Mouse (Mus musculus) MEL (cell line): ENCODE measurements around the gene Fyb. TPM values are rescaled to one million over a fixed set of nuclear protein-coding genes. Genes with fewer than 3 reads are reported as not detected.

Experiments used
- DNase-seq: peaks from one replicate; pipeline ENCODE4 v3.0.0; 2011; ENCODE audit warnings: low read depth, low spot score
- H3K27ac ChIP-seq: 2 replicates; pipeline ENCODE4 v1.5.1; 2012; ENCODE audit warnings: low read depth, mild to moderate bottlenecking, control low read depth, low read length, moderate library complexity; ENCODE audit not compliant: control insufficient read depth
- H3K27me3 ChIP-seq, 2 experiments: fragments of 150-350 bp in 1 of 2; sonication (generic) in 1 of 2; 2 replicates each; pipeline ENCODE4 v1.6.1; 2012; ENCODE audit warnings: low read length in 2 of 2, mild to moderate bottlenecking in 2 of 2, improper control_type of control experiment in 1 of 2, moderate library complexity in 1 of 2; ENCODE audit not compliant: insufficient read depth in 2 of 2, control insufficient read depth in 1 of 2
- H3K36me3 ChIP-seq, 2 experiments: 2 replicates each; pipeline ENCODE4 v1.6.1; 2012 to 2014; ENCODE audit warnings: low read length in 2 of 2, improper control_type of control experiment in 1 of 2, inconsistent platforms in 1 of 2, mild to moderate bottlenecking in 1 of 2; ENCODE audit not compliant: insufficient read depth in 2 of 2, control insufficient read depth in 1 of 2
- H3K4me1 ChIP-seq, 2 experiments: fragments of 150-350 bp in 1 of 2; sonication (generic) in 1 of 2; 2 replicates each; pipeline ENCODE4 v1.6.1; 2012; ENCODE audit warnings: low read length in 2 of 2, improper control_type of control experiment in 1 of 2, mild to moderate bottlenecking in 1 of 2; ENCODE audit not compliant: insufficient read depth in 2 of 2, control insufficient read depth in 1 of 2
- H3K4me3 ChIP-seq, 2 experiments: fragments of 150-350 bp in 1 of 2; sonication (generic) in 1 of 2; 2 replicates each; pipeline ENCODE4 v1.5.1; 2012; ENCODE audit warnings: low read depth in 2 of 2, low read length in 2 of 2, mild to moderate bottlenecking in 2 of 2, moderate library complexity in 2 of 2, control low read depth in 1 of 2, improper control_type of control experiment in 1 of 2; ENCODE audit not compliant: control insufficient read depth in 1 of 2, insufficient read depth in 1 of 2
- H3K79me2 ChIP-seq: 2 replicates; pipeline ENCODE4 v1.6.1; 2012; ENCODE audit warnings: mild to moderate bottlenecking, low read length, moderate library complexity; ENCODE audit not compliant: control insufficient read depth, poor library complexity, insufficient read depth
- H3K9ac ChIP-seq: 2 replicates; pipeline ENCODE4 v1.6.1; 2012; ENCODE audit warnings: low read depth, mild to moderate bottlenecking, control low read depth, low read length, moderate library complexity; ENCODE audit not compliant: control insufficient read depth, poor library complexity, severe bottlenecking
- H3K9me3 ChIP-seq: fragments of 150-350 bp; sonication (generic); replicated peaks from 2 replicates; pipeline ENCODE4 v1.6.1; 2012; ENCODE audit warnings: mild to moderate bottlenecking, low read length, improper control_type of control experiment, moderate library complexity; ENCODE audit not compliant: insufficient read depth
- BHLHE40 ChIP-seq: IDR thresholded peaks from 2 replicates; pipeline ENCODE4 v1.6.1; 2012; ENCODE audit warnings: low read depth, mild to moderate bottlenecking, inconsistent platforms, low read length, improper control_type of control experiment, borderline replicate concordance
- CHD2 ChIP-seq: IDR thresholded peaks from 2 replicates; pipeline ENCODE4 v1.6.1; 2011; ENCODE audit warnings: low read length, improper control_type of control experiment
- CTCF ChIP-seq, 3 experiments: IDR thresholded peaks in 2 of 3; conservative IDR thresholded peaks in 1 of 3; 2 replicates each; pipeline ENCODE4 v1.5.1; 2011 to 2012; ENCODE audit warnings: low read length in 3 of 3, low read depth in 2 of 3, mild to moderate bottlenecking in 2 of 3, improper control_type of control experiment in 1 of 3, inconsistent platforms in 1 of 3, mixed read lengths in 1 of 3, moderate library complexity in 1 of 3; ENCODE audit not compliant: control insufficient read depth in 1 of 3, insufficient read depth in 1 of 3, poor library complexity in 1 of 3, severe bottlenecking in 1 of 3
- EP300 ChIP-seq, 2 experiments: IDR thresholded peaks; 2 replicates each; pipeline ENCODE4 v1.6.1; 2011; ENCODE audit warnings: improper control_type of control experiment in 2 of 2, low read length in 2 of 2, low read depth in 1 of 2, mild to moderate bottlenecking in 1 of 2
- ETS1 ChIP-seq: IDR thresholded peaks from 2 replicates; pipeline ENCODE4 v1.6.1; 2012; ENCODE audit warnings: low read depth, mild to moderate bottlenecking, inconsistent platforms, low read length, improper control_type of control experiment, moderate library complexity
- GABPA ChIP-seq: IDR thresholded peaks from 2 replicates; pipeline ENCODE4 v1.6.1; 2012; ENCODE audit warnings: low read depth, mild to moderate bottlenecking, inconsistent platforms, low read length, improper control_type of control experiment, moderate library complexity
- GATA1 ChIP-seq: IDR thresholded peaks from 2 replicates; pipeline ENCODE4 v1.6.1; 2011; ENCODE audit warnings: low read depth, low read length, improper control_type of control experiment
- HCFC1 ChIP-seq: IDR thresholded peaks from 2 replicates; pipeline ENCODE4 v1.6.1; 2012; ENCODE audit warnings: low read depth, mild to moderate bottlenecking, inconsistent platforms, low read length, improper control_type of control experiment, moderate library complexity
- MAFK ChIP-seq: IDR thresholded peaks from 2 replicates; pipeline ENCODE4 v1.6.1; 2011; ENCODE audit warnings: low read depth, mild to moderate bottlenecking, low read length, improper control_type of control experiment, borderline replicate concordance
- MAX ChIP-seq: IDR thresholded peaks from 2 replicates; pipeline ENCODE4 v1.6.1; 2011; ENCODE audit warnings: low read length, improper control_type of control experiment
- POLR2A ChIP-seq, 2 experiments: IDR thresholded peaks; 2 replicates each; pipeline ENCODE4 v1.6.1; 2011 to 2012; ENCODE audit warnings: low read length in 2 of 2, mild to moderate bottlenecking in 2 of 2, control low read depth in 1 of 2, improper control_type of control experiment in 1 of 2, low read depth in 1 of 2, moderate library complexity in 1 of 2; ENCODE audit not compliant: control insufficient read depth in 1 of 2, insufficient read depth in 1 of 2, poor library complexity in 1 of 2
- POLR2AphosphoS2 ChIP-seq: IDR thresholded peaks from 2 replicates; pipeline ENCODE4 v1.6.1; 2011; ENCODE audit warnings: low read length, improper control_type of control experiment
- POLR2AphosphoS5 ChIP-seq: IDR thresholded peaks from 2 replicates; pipeline ENCODE4 v1.6.1; 2012; ENCODE audit warnings: low read depth, borderline replicate concordance, mild to moderate bottlenecking, inconsistent platforms, low read length, moderate library complexity, mixed read lengths
- RCOR1 ChIP-seq: IDR thresholded peaks from 2 replicates; pipeline ENCODE4 v1.6.1; 2012; ENCODE audit warnings: low read depth, mild to moderate bottlenecking, inconsistent platforms, low read length, improper control_type of control experiment
- SIN3A ChIP-seq: IDR thresholded peaks from 2 replicates; pipeline ENCODE4 v1.6.1; 2012; ENCODE audit warnings: low read length, improper control_type of control experiment, inconsistent platforms
- TAL1 ChIP-seq: IDR thresholded peaks from 2 replicates; pipeline ENCODE4 v1.6.1; 2012; ENCODE audit warnings: mild to moderate bottlenecking, inconsistent platforms, low read length, moderate library complexity, mixed read lengths
- TBP ChIP-seq: IDR thresholded peaks from 2 replicates; pipeline ENCODE4 v1.8.0; 2011; ENCODE audit warnings: low read depth, low read length, improper control_type of control experiment
- TCF12 ChIP-seq: IDR thresholded peaks from 2 replicates; pipeline ENCODE4 v1.6.1; 2014; ENCODE audit warnings: low read depth, mild to moderate bottlenecking, inconsistent platforms, low read length, improper control_type of control experiment, moderate library complexity
- USF1 ChIP-seq: IDR thresholded peaks from 2 replicates; pipeline ENCODE4 v1.6.1; 2014; ENCODE audit warnings: low read depth, mild to moderate bottlenecking, inconsistent platforms, low read length, improper control_type of control experiment, moderate library complexity
- ZKSCAN1 ChIP-seq: IDR thresholded peaks from 2 replicates; pipeline ENCODE4 v1.6.1; 2012; ENCODE audit warnings: low read depth, mild to moderate bottlenecking, inconsistent platforms, low read length, improper control_type of control experiment, moderate library complexity
- ZMIZ1 ChIP-seq: IDR thresholded peaks from 2 replicates; pipeline ENCODE4 v1.6.1; 2012; ENCODE audit warnings: low read depth, mild to moderate bottlenecking, inconsistent platforms, low read length, improper control_type of control experiment, moderate library complexity
- polyA plus RNA-seq, 2 experiments: library from polyadenylated mRNA; stranded (reverse) in 1 of 2; unstranded in 1 of 2; fragments of >175 nt in 1 of 2; fragments of >200 nt in 1 of 2; gene quantifications; 2 replicates each; pipeline versions ENCODE4 v1.2.1 to v1.2.4; 2012; ENCODE audit warnings: low replicate concordance in 2 of 2, low read depth in 1 of 2; ENCODE audit not compliant: insufficient read length in 2 of 2, insufficient read depth in 1 of 2, missing spikeins in 1 of 2
- total RNA-seq: library from RNA; depleted of rRNA; stranded (reverse); fragments of 300-350 nt; gene quantifications from 2 replicates; pipeline ENCODE4 v1.2.3, GENCODE M21; 2012

Fyb gene
- total and polyA plus RNA-seq, 3 experiments = 175 to 208 TPM; not detected in 1

GRCm38 (mm10) chr15:6556911-6557310 is 34.3 kb downstream of the Fyb start:
- Histone ChIP-seq H3K27ac (no peak overlapping the region), H3K9me3 (no peaks in the 10 kb centered on the region), H3K4me1 (peaks cover 17 to 52% of the 10 kb centered on the region in 2 experiments), H3K79me2 (no peaks in the 10 kb centered on the region), H3K9ac (no peak overlapping the region), H3K4me3 (no peak overlapping the region), H3K36me3 (peaks cover 0 to 59% of the 10 kb centered on the region in 2 experiments; a peak in 2 of 4 replicates), H3K27me3 (no peaks in the 10 kb centered on the region)
- no peak for DNase-seq
- TF ChIP-seq MAX = no peak
- TF ChIP-seq ZKSCAN1 = no peak
- TF ChIP-seq BHLHE40 = no peak
- no peak for TF ChIP-seq SIN3A
- no peak for TF ChIP-seq ZMIZ1
- no peak for TF ChIP-seq CHD2
- TF ChIP-seq USF1 = no peak

- no peak overlapping the region for H3K4me3 ChIP-seq
- H3K9ac ChIP-seq = no peak overlapping the region
- no peaks in the 10 kb centered on the region for H3K27me3 ChIP-seq
- no peak overlapping the region for H3K27ac ChIP-seq
- H3K79me2 ChIP-seq = no peaks in the 10 kb centered on the region
- 0 out of 2 replicates have a peak, but pooled peaks have one; percentile 17 for TF ChIP-seq TAL1
- TF ChIP-seq GATA1 = peak; percentile 62; the same call in 1 of the 2 replicates
- TF ChIP-seq EP300 (IDR thresholded peaks at IDR 0.05; ENCODE audit: low read depth in 1 of 2, low read length in 2 of 2) = peak; percentile 63 to 81
- TF ChIP-seq POLR2A (IDR thresholded peaks at IDR 0.05; ENCODE audit: control insufficient read depth in 1 of 2, insufficient read depth in 1 of 2, low read depth in 1 of 2, low read length in 2 of 2, poor library complexity in 1 of 2) = no peak
- no peak for TF ChIP-seq CTCF (IDR thresholded peaks at IDR 0.05 in 2 of 3, conservative IDR thresholded peaks at IDR 0.05 in 1 of 3; ENCODE audit: control insufficient read depth in 1 of 3, insufficient read depth in 1 of 3, low read depth in 2 of 3, low read length in 3 of 3, poor library complexity in 1 of 3, severe bottlenecking in 1 of 3)
- no peak for TF ChIP-seq POLR2AphosphoS2
- peak; percentile 79 for TF ChIP-seq RCOR1
- TF ChIP-seq ETS1 = peak; percentile 47; the same call in 1 of the 2 replicates
- peak; percentile 79 for TF ChIP-seq TCF12
- TF ChIP-seq, all 39 proteins: peak for 6
- DNase-seq = peak; percentile 40
- Histone ChIP-seq H3K9me3 (no peaks in the 10 kb centered on the region), H3K36me3 (peaks cover 0 to 58% of the 10 kb centered on the region in 2 experiments; a peak in 2 of 4 replicates), H3K4me1 (peaks cover 17 to 51% of the 10 kb centered on the region in 2 experiments)
Observed at GRCm38 (mm10) chr15:6557552-6557951, 34.9 kb downstream of the Fyb start.

- DNase-seq = no peak
- TF ChIP-seq GABPA = no peak
- no peak for TF ChIP-seq ZKSCAN1
- TF ChIP-seq HCFC1 = no peak
- no peak for TF ChIP-seq SIN3A
- TF ChIP-seq POLR2AphosphoS5 = no peak
- TF ChIP-seq ZMIZ1 = no peak
- no peak for TF ChIP-seq BHLHE40
- no peak for TF ChIP-seq MAFK
- TF ChIP-seq TBP = no peak
- TF ChIP-seq TCF12 = no peak
- Histone ChIP-seq H3K27ac (no peak overlapping the region), H3K36me3 (peaks cover 0 to 44% of the 10 kb centered on the region in 2 experiments; a peak in 2 of 4 replicates), H3K79me2 (no peaks in the 10 kb centered on the region), H3K9ac (no peak overlapping the region), H3K4me3 (no peak overlapping the region), H3K9me3 (no peaks in the 10 kb centered on the region), H3K4me1 (peaks cover 16 to 36% of the 10 kb centered on the region in 2 experiments), H3K27me3 (no peaks in the 10 kb centered on the region)
Observed at GRCm38 (mm10) chr15:6559188-6559587, 36.5 kb downstream of the Fyb start.
